Mouse (Mus musculus) hematopoietic stem cell, adult 5-6 weeks (primary cell): Measurements from ENCODE around the gene Amy2a3. TPM values are rescaled to one million over a fixed set of nuclear protein-coding genes. Genes with fewer than 3 reads are reported as not detected.
"Not testable (repeated sequence)": the region's sequence is repeated elsewhere in the genome, so short reads cannot be mapped to it uniquely, and the experiment has no call there.

Experiments
- ATAC-seq, 2 experiments: fragments of 125-278 bp in 1 of 2; replicated peaks in 1 of 2; 2 replicates each; pipeline ENCODE4 v1.8.0; 2016 to 2017; ENCODE audit warnings: inconsistent platforms in 2 of 2, mild to moderate bottlenecking in 2 of 2, moderate number of reproducible peaks in 2 of 2, low read depth in 1 of 2, moderate TSS enrichment in 1 of 2; ENCODE audit not compliant: low FRiP score in 2 of 2, poor library complexity in 2 of 2, severe bottlenecking in 2 of 2, insufficient read depth in 1 of 2, low TSS enrichment in 1 of 2
- total RNA-seq: library from RNA; stranded (forward); fragments of 172-1452, 232-1000 nt; gene quantifications from 2 replicates; pipeline ENCODE4 v1.2.3, GENCODE M21; 2017

Gene Amy2a3
- not detected in 2 replicates for total RNA-seq

- ATAC-seq: not testable (repeated sequence)
Observed at GRCm38 (mm10) chr3:113323952-113324351, at the start of gene Amy2a3. Gene Amy2a3 (minus strand): TSS chr3:113324052.

GRCm38 (mm10) chr3:113356558-113356957 is 32.7 kb upstream of the Amy2a3 start, which contains the start of gene Amy2a2:
Gene Amy2a2 (minus strand): TSS chr3:113356658.
- ATAC-seq: not testable (repeated sequence)

GRCm38 (mm10) chr3:113345484-113345883 is 21.6 kb upstream of the Amy2a3 start:
- not testable (repeated sequence) for ATAC-seq

GRCm38 (mm10) chr3:113312937-113313336 is 10.9 kb downstream of the Amy2a3 start:
- peak in 1 of 2 experiments; percentile 37; a peak in 1 of 4 replicates for ATAC-seq

GRCm38 (mm10) chr3:113291349-113291748 is 32.5 kb downstream of the Amy2a3 start, which contains the start of gene Amy2a4:
Gene Amy2a4 (minus strand): TSS chr3:113291449.
- ATAC-seq: not testable (repeated sequence)

GRCm38 (mm10) chr3:113280285-113280684 is 43.6 kb downstream of the Amy2a3 start:
- peak; percentile 22 to 32; a peak in 1 of 4 replicates for ATAC-seq

GRCm38 (mm10) chr3:113279586-113279985 is 44.3 kb downstream of the Amy2a3 start:
- ATAC-seq: not testable (repeated sequence)

Other genes with a start within 250 kb of the Amy2a3 start
- gene Amy2a5, start 65.2 kb downstream of the Amy2a3 start, total RNA-seq: not detected in 2 replicates
- not detected in 2 replicates for gene Amy2a4, start 32.6 kb downstream of the Amy2a3 start, total RNA-seq
- not detected in 2 replicates for gene Amy2a2, start 32.6 kb upstream of the Amy2a3 start, total RNA-seq
- not detected in 2 replicates for gene Amy2a1, start 208.4 kb upstream of the Amy2a3 start, total RNA-seq